Mouse (Mus musculus): Measurements from ENCODE around the gene Vav3. TPM values are rescaled to one million over a fixed set of nuclear protein-coding genes. Genes with fewer than 3 reads are reported as not detected.
"Not testable (repeated sequence)": the region's sequence is repeated elsewhere in the genome, so short reads cannot be mapped to it uniquely, and the experiment has no call there.

Gene Vav3
- polyA plus RNA-seq, 1 experiment from 2014 or later = 27.7 TPM

GRCm38 (mm10) chr3:109423440-109424079 is 83.1 kb downstream of the Vav3 start:
- H3K36me3 ChIP-seq (ENCODE audit: insufficient read depth, low read length) = no peaks in the 10 kb centered on the region
- H3K4me2 ChIP-seq (replicated peaks; ENCODE audit: low read depth, low read length) = no peak overlapping the region
- no peaks in the 10 kb centered on the region; the same call in 1 of the 2 replicates for H3K4me1 ChIP-seq (ENCODE audit: insufficient read depth, low read length)
- H3K9me3 ChIP-seq (ENCODE audit: low read length) = no peaks in the 10 kb centered on the region
- ATAC-seq (ENCODE audit: low FRiP score, low TSS enrichment) = no peak
- H3K4me3 ChIP-seq (ENCODE audit: low read length) = no peak overlapping the region
- WGBS = 63% methylated on average over 5 of the region's 5 CpGs
- no peak overlapping the region for H3K27ac ChIP-seq (ENCODE audit: low read length)
- H3K27me3 ChIP-seq (ENCODE audit: insufficient read depth, low read length) = no peaks in the 10 kb centered on the region
- no peak overlapping the region for H3K9ac ChIP-seq (replicated peaks; ENCODE audit: low read length)

GRCm38 (mm10) chr3:109431285-109431684 is 90.8 kb downstream of the Vav3 start:
- Histone ChIP-seq H3K9me3 (ENCODE audit: low read length) (no peaks in the 10 kb centered on the region), H3K4me2 (replicated peaks; ENCODE audit: low read depth, low read length) (no peak overlapping the region), H3K27me3 (ENCODE audit: insufficient read depth, low read length) (no peaks in the 10 kb centered on the region), H3K4me3 (ENCODE audit: low read length) (no peak overlapping the region), H3K9ac (replicated peaks; ENCODE audit: low read length) (no peak overlapping the region), H3K36me3 (ENCODE audit: insufficient read depth, low read length) (no peaks in the 10 kb centered on the region), H3K27ac (ENCODE audit: low read length) (no peak overlapping the region), H3K4me1 (ENCODE audit: insufficient read depth, low read length) (no peaks in the 10 kb centered on the region)
- no peak for ATAC-seq (ENCODE audit: low FRiP score, low TSS enrichment)
- 60% methylated on average over 1 of the region's 1 CpGs for WGBS

- no peaks in the 10 kb centered on the region for H3K4me1 ChIP-seq (ENCODE audit: insufficient read depth, low read length)
- H3K4me2 ChIP-seq (replicated peaks; ENCODE audit: low read depth, low read length) = no peak overlapping the region
- H3K36me3 ChIP-seq (ENCODE audit: insufficient read depth, low read length) = no peaks in the 10 kb centered on the region
- no peaks in the 10 kb centered on the region for H3K9me3 ChIP-seq (ENCODE audit: low read length)
- H3K4me3 ChIP-seq (ENCODE audit: low read length) = no peak overlapping the region
- H3K27me3 ChIP-seq (ENCODE audit: insufficient read depth, low read length) = no peaks in the 10 kb centered on the region
- no peak for ATAC-seq (ENCODE audit: low FRiP score, low TSS enrichment)
- H3K27ac ChIP-seq (ENCODE audit: low read length) = no peak overlapping the region
- 93% methylated on average over 2 of the region's 2 CpGs for WGBS
- H3K9ac ChIP-seq (replicated peaks; ENCODE audit: low read length) = no peak overlapping the region
These were observed 98.1 kb downstream of the Vav3 start for GRCm38 (mm10) chr3:109438552-109438951.

DNA sequence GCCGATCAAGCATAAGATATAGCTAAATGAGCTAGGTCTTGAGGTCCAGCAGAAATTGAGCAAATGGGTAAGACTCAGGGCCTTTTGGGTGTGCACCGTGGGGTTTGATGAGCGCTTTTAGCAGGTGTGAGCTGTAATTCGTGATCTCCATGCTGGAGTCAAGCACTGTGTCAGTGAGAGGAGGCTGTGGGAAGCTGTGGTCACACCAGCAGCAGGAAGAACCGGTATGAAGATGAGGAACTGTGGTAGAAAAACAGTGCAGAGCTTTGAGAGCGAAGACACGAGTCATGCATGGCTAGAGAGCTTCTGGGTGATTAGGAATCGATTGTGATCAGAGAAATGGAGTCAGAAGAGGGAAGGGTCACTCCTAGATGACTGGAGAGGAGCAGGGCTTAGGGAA is 98.8 kb downstream of the Vav3 start:
- H3K27me3 ChIP-seq (ENCODE audit: insufficient read depth, low read length) = no peaks in the 10 kb centered on the region
- ATAC-seq (ENCODE audit: low FRiP score, low TSS enrichment) = no peak
- no peaks in the 10 kb centered on the region for H3K4me1 ChIP-seq (ENCODE audit: insufficient read depth, low read length)
- WGBS = 78% methylated on average over 8 of the region's 8 CpGs
- H3K36me3 ChIP-seq (ENCODE audit: insufficient read depth, low read length) = no peaks in the 10 kb centered on the region
- H3K4me3 ChIP-seq (ENCODE audit: low read length) = no peak overlapping the region
- no peak overlapping the region for H3K9ac ChIP-seq (replicated peaks; ENCODE audit: low read length)
- no peak overlapping the region for H3K4me2 ChIP-seq (replicated peaks; ENCODE audit: low read depth, low read length)
- no peaks in the 10 kb centered on the region for H3K9me3 ChIP-seq (ENCODE audit: low read length)
- H3K27ac ChIP-seq (ENCODE audit: low read length) = no peak overlapping the region

DNA sequence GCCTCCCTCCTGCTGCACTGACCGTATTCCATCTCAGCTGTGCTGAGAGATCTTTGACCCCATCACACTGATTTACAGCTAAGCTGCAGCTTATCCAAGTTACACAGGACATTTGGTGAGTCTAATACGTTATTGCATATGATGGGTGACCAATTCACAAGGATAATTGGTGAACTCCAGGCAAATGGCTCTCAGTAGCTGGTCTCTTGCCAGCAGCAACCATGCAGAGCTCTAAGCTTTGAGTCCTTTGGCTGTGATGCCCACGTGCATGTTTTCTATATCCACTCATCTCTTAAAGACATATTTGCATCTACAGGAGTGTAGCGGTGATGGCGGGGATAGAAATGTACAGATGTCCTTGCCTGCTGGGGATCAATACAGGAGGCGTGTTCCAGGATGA is 99.5 kb downstream of the Vav3 start:
- Histone ChIP-seq H3K4me2 (replicated peaks; ENCODE audit: low read depth, low read length) (no peak overlapping the region), H3K9me3 (ENCODE audit: low read length) (no peaks in the 10 kb centered on the region), H3K4me3 (ENCODE audit: low read length) (no peak overlapping the region), H3K27ac (ENCODE audit: low read length) (no peak overlapping the region), H3K36me3 (ENCODE audit: insufficient read depth, low read length) (no peaks in the 10 kb centered on the region), H3K27me3 (ENCODE audit: insufficient read depth, low read length) (no peaks in the 10 kb centered on the region), H3K4me1 (ENCODE audit: insufficient read depth, low read length) (no peaks in the 10 kb centered on the region), H3K9ac (replicated peaks; ENCODE audit: low read length) (no peak overlapping the region)
- 0 out of 2 replicates have a peak, but pooled peaks have one; percentile 31 for ATAC-seq (ENCODE audit: low FRiP score, low TSS enrichment)
- 60% methylated on average over 6 of the region's 6 CpGs for WGBS

- Histone ChIP-seq H3K4me1 (ENCODE audit: insufficient read depth, low read length) (no peaks in the 10 kb centered on the region), H3K4me2 (replicated peaks; ENCODE audit: low read depth, low read length) (no peak overlapping the region), H3K36me3 (ENCODE audit: insufficient read depth, low read length) (no peaks in the 10 kb centered on the region), H3K9me3 (ENCODE audit: low read length) (no peaks in the 10 kb centered on the region), H3K9ac (replicated peaks; ENCODE audit: low read length) (no peak overlapping the region), H3K4me3 (ENCODE audit: low read length) (no peak overlapping the region), H3K27me3 (ENCODE audit: insufficient read depth, low read length) (no peaks in the 10 kb centered on the region), H3K27ac (ENCODE audit: low read length) (no peak overlapping the region)
- 79% methylated on average over 3 of the region's 3 CpGs for WGBS
- no peak for ATAC-seq (ENCODE audit: low FRiP score, low TSS enrichment)
These were observed 103.6 kb downstream of the Vav3 start for GRCm38 (mm10) chr3:109444077-109444476.

GRCm38 (mm10) chr3:109446903-109447302 is 106.5 kb downstream of the Vav3 start:
- no peak for ATAC-seq (ENCODE audit: low FRiP score, low TSS enrichment)
- Histone ChIP-seq H3K36me3 (ENCODE audit: insufficient read depth, low read length) (no peaks in the 10 kb centered on the region), H3K27ac (ENCODE audit: low read length) (no peak overlapping the region), H3K9me3 (ENCODE audit: low read length) (no peaks in the 10 kb centered on the region), H3K4me1 (ENCODE audit: insufficient read depth, low read length) (no peaks in the 10 kb centered on the region), H3K9ac (replicated peaks; ENCODE audit: low read length) (no peak overlapping the region), H3K27me3 (ENCODE audit: insufficient read depth, low read length) (no peaks in the 10 kb centered on the region), H3K4me3 (ENCODE audit: low read length) (no peak overlapping the region), H3K4me2 (replicated peaks; ENCODE audit: low read depth, low read length) (no peak overlapping the region)
- WGBS = 42% methylated on average over 4 of the region's 4 CpGs

GRCm38 (mm10) chr3:109448249-109448648 is 107.8 kb downstream of the Vav3 start:
- not testable (repeated sequence) for H3K9ac ChIP-seq (replicated peaks; ENCODE audit: low read length); H3K4me2 ChIP-seq (replicated peaks; ENCODE audit: low read depth, low read length); H3K36me3 ChIP-seq (ENCODE audit: insufficient read depth, low read length); ATAC-seq (ENCODE audit: low FRiP score, low TSS enrichment); H3K4me3 ChIP-seq (ENCODE audit: low read length); H3K4me1 ChIP-seq (ENCODE audit: insufficient read depth, low read length); H3K27me3 ChIP-seq (ENCODE audit: insufficient read depth, low read length); H3K27ac ChIP-seq (ENCODE audit: low read length); H3K9me3 ChIP-seq (ENCODE audit: low read length)
- WGBS = 79% methylated on average over 5 of the region's 5 CpGs

GRCm38 (mm10) chr3:109451966-109452365 is 111.5 kb downstream of the Vav3 start:
- H3K4me1 ChIP-seq (ENCODE audit: insufficient read depth, low read length) = 0 out of 2 replicates have a peak, but pooled peaks cover 5% of the 10 kb centered on the region
- H3K9ac ChIP-seq (replicated peaks; ENCODE audit: low read length) = no peak overlapping the region
- H3K4me2 ChIP-seq (replicated peaks; ENCODE audit: low read depth, low read length) = no peak overlapping the region
- peak; percentile 23; the same call in 1 of the 2 replicates for ATAC-seq (ENCODE audit: low FRiP score, low TSS enrichment)
- H3K9me3 ChIP-seq (ENCODE audit: low read length) = no peaks in the 10 kb centered on the region
- H3K4me3 ChIP-seq (ENCODE audit: low read length) = no peak overlapping the region
- H3K27ac ChIP-seq (ENCODE audit: low read length) = no peak overlapping the region; the same call in 1 of the 2 replicates
- WGBS = 32% methylated on average over 2 of the region's 2 CpGs
- no peaks in the 10 kb centered on the region for H3K27me3 ChIP-seq (ENCODE audit: insufficient read depth, low read length)
- no peaks in the 10 kb centered on the region for H3K36me3 ChIP-seq (ENCODE audit: insufficient read depth, low read length)

DNA sequence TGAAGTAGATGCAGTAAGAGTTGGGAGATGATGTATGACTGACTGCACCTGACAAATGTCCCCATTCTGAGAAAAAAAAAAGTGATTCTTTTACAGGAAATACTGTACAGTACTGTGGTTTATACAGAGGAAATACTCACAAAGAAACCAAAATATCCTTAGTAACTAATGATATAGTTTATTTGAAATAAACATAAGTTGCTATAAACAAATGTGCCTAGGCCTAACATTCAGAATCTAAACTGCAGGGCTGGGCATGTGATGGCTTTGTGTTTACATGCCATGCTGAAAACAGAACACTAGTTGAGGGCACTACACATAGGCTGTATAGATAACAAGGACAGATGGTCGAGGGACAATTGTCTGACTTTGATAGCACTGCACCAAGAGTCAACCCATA is 114.2 kb downstream of the Vav3 start:
- Histone ChIP-seq H3K4me1 (ENCODE audit: insufficient read depth, low read length) (0 out of 2 replicates have a peak, but pooled peaks cover 5% of the 10 kb centered on the region), H3K27me3 (ENCODE audit: insufficient read depth, low read length) (no peaks in the 10 kb centered on the region), H3K4me2 (replicated peaks; ENCODE audit: low read depth, low read length) (no peak overlapping the region), H3K9me3 (ENCODE audit: low read length) (no peaks in the 10 kb centered on the region), H3K36me3 (ENCODE audit: insufficient read depth, low read length) (no peaks in the 10 kb centered on the region), H3K9ac (replicated peaks; ENCODE audit: low read length) (no peak overlapping the region), H3K27ac (ENCODE audit: low read length) (no peak overlapping the region), H3K4me3 (ENCODE audit: low read length) (no peak overlapping the region)
- no peak for ATAC-seq (ENCODE audit: low FRiP score, low TSS enrichment)
- WGBS = 59% methylated on average over 1 of the region's 1 CpGs

Data from kidney, embryonic 16.5 days (tissue).